Mouse (Mus musculus) small intestine, adult 2 months (tissue): ENCODE measurements around the gene Olfr332.

Experiments
- CTCF ChIP-seq: fragments of 200-500 bp; IDR thresholded peaks from 2 replicates; pipeline ENCODE4 v1.5.1; 2012; ENCODE audit warnings: low read depth, mild to moderate bottlenecking, control low read depth, inconsistent platforms, low read length, moderate library complexity, mixed read lengths; ENCODE audit not compliant: insufficient replicate concordance, insufficient read length; ENCODE audit errors: extremely low read depth
- POLR2A ChIP-seq: fragments of 200-500 bp; IDR thresholded peaks from 2 replicates; pipeline ENCODE4 v1.6.1; 2012; ENCODE audit warnings: low read depth, mild to moderate bottlenecking, control low read depth, inconsistent platforms, low read length, moderate library complexity

DNA sequence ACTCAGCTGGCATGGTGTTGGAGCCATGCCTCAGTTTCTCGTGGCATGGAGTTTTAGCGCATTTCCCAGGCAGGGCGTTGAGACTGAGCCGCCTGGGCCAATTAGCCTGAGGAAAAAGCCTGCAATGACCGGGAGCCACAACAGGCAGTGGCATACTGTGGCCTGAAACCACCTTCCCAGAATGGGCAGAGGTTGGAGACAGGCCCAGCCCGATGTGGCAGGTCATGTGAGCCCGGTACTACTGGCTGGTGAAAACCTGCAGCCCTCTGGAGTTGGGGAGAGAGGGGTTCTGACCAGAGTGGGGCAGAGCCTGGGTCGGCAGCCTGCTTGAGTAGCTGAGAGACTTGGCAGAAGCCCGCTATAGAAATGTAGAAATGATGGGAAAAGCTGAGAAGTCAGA is 6.4 kb upstream of the Olfr332 start:
- no peak for TF ChIP-seq CTCF
- TF ChIP-seq POLR2A, result no peak
